Mouse (Mus musculus): ENCODE data around the gene Coro1b. TPM values are rescaled to one million over a fixed set of nuclear protein-coding genes. Genes with fewer than 3 reads are reported as not detected.

Gene Coro1b
- polyA plus RNA-seq, 1 experiment from 2014 or later, result 134 TPM

DNA sequence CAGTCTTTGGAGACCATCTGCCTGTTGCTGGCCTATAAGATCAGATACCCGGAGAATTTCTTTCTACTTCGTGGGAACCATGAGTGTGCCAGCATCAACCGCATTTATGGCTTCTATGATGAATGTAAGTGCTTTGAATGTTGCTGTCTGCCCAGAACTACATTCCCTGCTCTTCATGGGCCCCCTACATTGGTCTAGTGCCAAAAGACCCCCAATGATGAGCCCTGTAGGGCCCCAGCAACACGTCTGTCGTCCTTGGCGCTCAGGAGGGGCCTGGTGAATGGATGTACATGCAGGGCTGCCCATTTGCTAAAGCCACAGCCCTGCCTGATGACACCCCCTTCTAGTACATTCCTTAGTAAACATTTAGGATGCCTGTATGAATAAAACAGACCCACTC is 44.7 kb downstream of the Coro1b start:
- ATAC-seq (replicated peaks; ENCODE audit: extremely low read depth, insufficient read depth, low FRiP score), result no peak
- H3K4me3 ChIP-seq (ENCODE audit: low read length), result peak overlapping the region; percentile 95
- no peaks in the 10 kb centered on the region for H3K27me3 ChIP-seq (ENCODE audit: control insufficient read depth, insufficient read depth, low read length)
- 48% methylated on average over 6 of the region's 6 CpGs for WGBS
- H3K9ac ChIP-seq (ENCODE audit: low read length), result peak overlapping the region; percentile 99
- H3K9me3 ChIP-seq (replicated peaks; ENCODE audit: control insufficient read depth, low read length), result no peaks in the 10 kb centered on the region
- H3K4me2 ChIP-seq (ENCODE audit: low read depth, low read length), result peak overlapping the region; percentile 98
- H3K36me3 ChIP-seq (ENCODE audit: control insufficient read depth, insufficient read depth), result peaks cover 34% of the 10 kb centered on the region
- peak overlapping the region; percentile 96 for H3K27ac ChIP-seq (ENCODE audit: low read length)
- peaks cover 27% of the 10 kb centered on the region for H3K4me1 ChIP-seq (ENCODE audit: control insufficient read depth, insufficient read depth, low read length)

DNA sequence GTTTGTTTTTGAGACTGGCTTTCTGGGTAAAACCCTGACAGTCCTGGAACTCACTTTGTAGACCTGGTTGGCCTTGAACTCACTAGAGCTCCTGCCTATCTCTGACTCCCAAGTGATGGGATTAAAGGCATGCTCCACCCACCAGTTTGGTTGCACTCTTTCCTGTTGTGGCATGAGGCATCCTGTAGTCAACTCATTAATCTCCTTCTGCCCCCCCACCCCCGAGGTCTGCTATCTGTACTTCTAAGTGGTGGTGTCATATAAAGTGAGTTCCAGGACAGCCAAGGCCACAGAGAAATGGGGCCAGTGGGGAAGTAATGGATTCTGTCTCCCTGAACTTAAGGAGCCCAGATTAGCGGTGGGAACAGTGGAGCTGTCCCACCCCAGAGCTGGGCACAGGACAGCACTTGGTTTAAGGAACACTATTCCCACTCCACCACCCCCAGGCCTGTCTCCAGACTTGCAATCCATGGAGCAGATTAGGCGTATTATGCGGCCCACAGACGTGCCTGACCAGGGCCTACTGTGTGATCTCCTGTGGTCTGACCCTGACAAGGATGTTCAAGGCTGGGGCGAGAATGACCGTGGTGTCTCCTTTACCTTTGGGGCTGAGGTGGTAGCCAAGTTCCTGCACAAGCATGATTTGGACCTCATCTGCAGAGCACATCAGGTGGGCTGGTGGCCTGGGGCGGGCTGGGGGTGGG is 45.8 kb downstream of the Coro1b start:
- Histone ChIP-seq H3K4me3 (ENCODE audit: low read length) (no peak overlapping the region), H3K4me1 (ENCODE audit: control insufficient read depth, insufficient read depth, low read length) (peaks cover 27% of the 10 kb centered on the region), H3K4me2 (ENCODE audit: low read depth, low read length) (no peak overlapping the region), H3K9ac (ENCODE audit: low read length) (no peak overlapping the region), H3K27ac (ENCODE audit: low read length) (no peak overlapping the region), H3K36me3 (ENCODE audit: control insufficient read depth, insufficient read depth) (peaks cover 34% of the 10 kb centered on the region), H3K9me3 (replicated peaks; ENCODE audit: control insufficient read depth, low read length) (no peaks in the 10 kb centered on the region), H3K27me3 (ENCODE audit: control insufficient read depth, insufficient read depth, low read length) (no peaks in the 10 kb centered on the region)
- WGBS, result 76% methylated on average over 8 of the region's 8 CpGs
- ATAC-seq (replicated peaks; ENCODE audit: extremely low read depth, insufficient read depth, low FRiP score), result no peak

DNA sequence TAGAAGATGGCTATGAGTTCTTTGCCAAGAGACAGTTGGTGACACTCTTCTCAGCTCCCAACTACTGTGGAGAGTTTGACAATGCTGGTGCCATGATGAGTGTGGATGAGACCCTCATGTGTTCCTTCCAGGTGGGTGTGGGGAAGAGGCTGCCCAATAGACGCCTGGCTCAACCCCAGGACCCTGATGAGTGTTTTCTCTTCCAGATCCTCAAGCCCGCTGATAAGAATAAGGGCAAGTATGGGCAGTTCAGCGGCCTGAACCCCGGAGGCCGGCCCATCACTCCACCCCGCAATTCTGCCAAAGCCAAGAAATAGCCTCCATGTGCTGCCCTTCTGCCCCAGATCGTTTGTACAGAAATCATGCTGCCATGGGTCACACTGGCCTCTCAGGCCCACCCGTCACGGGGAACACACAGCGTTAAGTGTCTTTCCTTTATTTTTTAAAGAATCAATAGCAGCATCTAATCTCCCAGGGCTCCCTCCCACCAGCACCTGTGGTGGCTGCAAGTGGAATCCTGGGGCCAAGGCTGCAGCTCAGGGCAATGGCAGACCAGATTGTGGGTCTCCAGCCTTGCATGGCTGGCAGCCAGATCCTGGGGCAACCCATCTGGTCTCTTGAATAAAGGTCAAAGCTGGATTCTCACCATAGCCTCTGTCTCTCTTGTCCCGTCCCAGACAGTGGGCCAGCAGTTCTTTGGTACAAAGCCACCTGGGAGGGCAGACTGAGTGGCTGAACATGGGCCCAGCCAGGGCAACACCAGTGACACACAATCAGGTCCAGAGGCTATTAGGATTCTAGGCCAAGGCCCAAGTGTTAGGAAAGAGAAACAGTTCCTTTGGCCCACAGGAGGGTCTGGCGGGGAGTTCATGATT is 46.6 kb downstream of the Coro1b start:
- Histone ChIP-seq H3K27ac (ENCODE audit: low read length) (no peak overlapping the region), H3K36me3 (ENCODE audit: control insufficient read depth, insufficient read depth) (peaks cover 38% of the 10 kb centered on the region), H3K4me1 (ENCODE audit: control insufficient read depth, insufficient read depth, low read length) (peaks cover 28% of the 10 kb centered on the region), H3K27me3 (ENCODE audit: control insufficient read depth, insufficient read depth, low read length) (no peaks in the 10 kb centered on the region), H3K4me3 (ENCODE audit: low read length) (no peak overlapping the region), H3K4me2 (ENCODE audit: low read depth, low read length) (no peak overlapping the region), H3K9ac (ENCODE audit: low read length) (no peak overlapping the region), H3K9me3 (replicated peaks; ENCODE audit: control insufficient read depth, low read length) (no peaks in the 10 kb centered on the region)
- no peak for ATAC-seq (replicated peaks; ENCODE audit: extremely low read depth, insufficient read depth, low FRiP score)
- WGBS, result 73% methylated on average over 12 of the region's 12 CpGs

DNA sequence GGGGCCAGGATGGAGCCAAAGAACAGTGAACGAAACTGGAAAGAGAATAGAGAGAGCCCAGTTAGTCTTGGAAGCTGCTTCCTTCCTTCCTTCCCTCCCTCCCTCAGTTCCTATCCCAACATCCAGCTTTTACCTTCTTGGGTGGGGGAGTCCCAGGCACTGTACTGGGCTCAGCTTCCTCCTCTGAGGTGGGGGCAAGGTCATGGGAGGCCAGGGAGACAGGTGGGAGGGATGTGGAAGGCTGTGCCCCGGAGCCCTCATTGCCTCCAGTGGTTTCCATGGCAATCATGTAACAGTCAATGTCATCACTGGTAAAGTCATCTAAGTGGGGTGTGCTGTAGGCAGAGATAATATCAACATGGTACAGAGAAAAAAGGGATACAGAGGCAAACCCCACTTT is 47.6 kb downstream of the Coro1b start:
- H3K27me3 ChIP-seq (ENCODE audit: control insufficient read depth, insufficient read depth, low read length), result no peaks in the 10 kb centered on the region
- peaks cover 39% of the 10 kb centered on the region for H3K36me3 ChIP-seq (ENCODE audit: control insufficient read depth, insufficient read depth)
- H3K4me2 ChIP-seq (ENCODE audit: low read depth, low read length), result no peak overlapping the region
- peaks cover 38% of the 10 kb centered on the region for H3K4me1 ChIP-seq (ENCODE audit: control insufficient read depth, insufficient read depth, low read length)
- H3K27ac ChIP-seq (ENCODE audit: low read length), result no peak overlapping the region
- H3K9ac ChIP-seq (ENCODE audit: low read length), result no peak overlapping the region
- no peak overlapping the region for H3K4me3 ChIP-seq (ENCODE audit: low read length)
- 56% methylated on average over 2 of the region's 2 CpGs for WGBS
- no peak for ATAC-seq (replicated peaks; ENCODE audit: extremely low read depth, insufficient read depth, low FRiP score)
- no peaks in the 10 kb centered on the region for H3K9me3 ChIP-seq (replicated peaks; ENCODE audit: control insufficient read depth, low read length)

DNA sequence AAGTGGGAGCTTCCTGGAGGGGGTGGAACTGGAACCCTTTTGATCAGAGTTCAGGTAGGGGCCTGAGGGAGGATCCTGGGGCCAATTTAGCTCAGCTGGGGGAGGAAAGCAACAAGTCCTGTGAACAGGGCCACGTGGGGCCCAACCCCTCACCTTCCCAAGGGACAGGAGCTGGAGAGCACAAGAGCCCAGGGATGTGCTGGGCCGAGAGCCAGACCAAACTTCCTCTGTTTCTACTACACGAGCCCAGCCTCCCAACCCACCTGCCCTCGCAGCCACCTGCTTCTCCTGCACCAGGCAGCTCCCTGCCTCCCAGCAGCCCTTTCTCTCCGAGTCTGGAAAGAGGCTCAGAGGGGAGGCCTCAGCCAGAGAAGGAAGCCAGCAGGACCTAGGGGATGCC is 48.1 kb downstream of the Coro1b start:
- no peak overlapping the region for H3K4me2 ChIP-seq (ENCODE audit: low read depth, low read length)
- peaks cover 33% of the 10 kb centered on the region for H3K4me1 ChIP-seq (ENCODE audit: control insufficient read depth, insufficient read depth, low read length)
- H3K36me3 ChIP-seq (ENCODE audit: control insufficient read depth, insufficient read depth), result peaks cover 39% of the 10 kb centered on the region
- 37% methylated on average over 5 of the region's 5 CpGs for WGBS
- no peak for ATAC-seq (replicated peaks; ENCODE audit: extremely low read depth, insufficient read depth, low FRiP score)
- no peak overlapping the region for H3K4me3 ChIP-seq (ENCODE audit: low read length)
- H3K27ac ChIP-seq (ENCODE audit: low read length), result no peak overlapping the region
- H3K27me3 ChIP-seq (ENCODE audit: control insufficient read depth, insufficient read depth, low read length), result no peaks in the 10 kb centered on the region
- H3K9ac ChIP-seq (ENCODE audit: low read length), result no peak overlapping the region
- no peaks in the 10 kb centered on the region for H3K9me3 ChIP-seq (replicated peaks; ENCODE audit: control insufficient read depth, low read length)

DNA sequence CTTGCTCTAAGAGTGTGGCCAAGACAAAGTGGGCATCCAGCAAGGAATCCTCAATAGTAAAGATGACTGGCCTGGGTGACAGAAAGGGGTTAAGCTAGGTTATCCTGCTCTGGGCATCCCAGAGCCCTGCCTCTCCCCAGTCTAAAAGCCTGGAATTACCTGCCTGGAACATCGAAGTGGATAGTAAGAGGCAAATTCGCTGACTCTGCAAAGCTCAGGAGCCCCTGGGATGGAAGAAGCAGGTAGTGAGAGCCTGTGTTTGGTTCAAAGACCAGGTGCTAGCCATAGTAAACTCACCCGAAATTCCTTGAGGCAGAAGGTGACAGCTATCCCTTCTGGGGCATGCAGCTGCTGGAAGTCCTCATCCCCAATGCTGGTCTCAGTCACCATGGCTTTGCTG is 48.8 kb downstream of the Coro1b start:
- WGBS, result 70% methylated on average over 3 of the region's 3 CpGs
- Histone ChIP-seq H3K4me1 (ENCODE audit: control insufficient read depth, insufficient read depth, low read length) (peaks cover 36% of the 10 kb centered on the region), H3K9me3 (replicated peaks; ENCODE audit: control insufficient read depth, low read length) (no peaks in the 10 kb centered on the region), H3K27me3 (ENCODE audit: control insufficient read depth, insufficient read depth, low read length) (no peaks in the 10 kb centered on the region), H3K9ac (ENCODE audit: low read length) (no peak overlapping the region), H3K4me2 (ENCODE audit: low read depth, low read length) (no peak overlapping the region), H3K27ac (ENCODE audit: low read length) (no peak overlapping the region), H3K36me3 (ENCODE audit: control insufficient read depth, insufficient read depth) (peaks cover 39% of the 10 kb centered on the region), H3K4me3 (ENCODE audit: low read length) (no peak overlapping the region)
- ATAC-seq (replicated peaks; ENCODE audit: extremely low read depth, insufficient read depth, low FRiP score), result no peak

DNA sequence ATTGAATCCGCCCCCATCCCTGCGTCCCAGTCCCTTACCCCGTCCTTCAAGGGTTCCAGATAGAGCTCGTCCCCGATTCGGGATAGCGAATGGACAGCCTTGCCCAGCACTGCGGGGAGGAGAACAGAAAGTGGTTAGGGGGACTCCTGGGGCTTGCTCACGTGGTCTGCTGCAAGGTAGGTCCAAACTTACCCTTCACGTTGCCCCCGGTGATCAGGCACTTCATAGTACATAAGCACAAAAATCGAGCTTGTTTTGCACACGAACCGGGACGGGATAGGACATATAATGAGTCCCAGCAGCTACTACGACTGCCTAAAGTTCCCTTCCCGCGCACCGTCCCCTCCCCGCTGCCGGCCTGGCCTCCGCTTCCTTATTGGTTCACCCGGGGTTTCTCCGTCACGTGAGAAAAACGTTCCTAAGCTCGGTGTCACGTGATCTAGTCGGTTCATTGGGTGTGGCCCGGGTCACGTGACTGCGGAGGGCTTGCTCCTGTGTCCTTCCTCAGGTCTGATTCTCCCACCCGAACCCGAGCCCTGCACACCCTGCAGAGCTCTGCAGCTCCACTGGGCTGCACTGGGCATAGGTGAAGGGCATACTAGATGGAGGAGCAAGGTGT is 53.0 kb downstream of the Coro1b start, which contains the start of gene Rad9a:
Gene Rad9a, minus strand, starts transcription at position 372 of the 619 bp plus-strand sequence.
- Histone ChIP-seq H3K4me3 (ENCODE audit: low read length) (peak within 1 kb of the TSS; percentile 82), H3K27me3 (ENCODE audit: control insufficient read depth, insufficient read depth, low read length) (peaks cover 5% of the 10 kb centered on the region; the same call in 1 of the 2 replicates), H3K9ac (ENCODE audit: low read length) (peak within 1 kb of the TSS; percentile 86), H3K4me1 (ENCODE audit: control insufficient read depth, insufficient read depth, low read length) (peaks cover 24% of the 10 kb centered on the region), H3K9me3 (replicated peaks; ENCODE audit: control insufficient read depth, low read length) (no peaks in the 10 kb centered on the region), H3K4me2 (ENCODE audit: low read depth, low read length) (peak within 1 kb of the TSS; percentile 84), H3K27ac (ENCODE audit: low read length) (peak within 1 kb of the TSS; percentile 73), H3K36me3 (ENCODE audit: control insufficient read depth, insufficient read depth) (peaks cover 8% of the 10 kb centered on the region; the same call in 1 of the 2 replicates)
- WGBS, result under 1% methylated on average over 34 of the region's 34 CpGs
- ATAC-seq (replicated peaks; ENCODE audit: extremely low read depth, insufficient read depth, low FRiP score), result peak; percentile 80

DNA sequence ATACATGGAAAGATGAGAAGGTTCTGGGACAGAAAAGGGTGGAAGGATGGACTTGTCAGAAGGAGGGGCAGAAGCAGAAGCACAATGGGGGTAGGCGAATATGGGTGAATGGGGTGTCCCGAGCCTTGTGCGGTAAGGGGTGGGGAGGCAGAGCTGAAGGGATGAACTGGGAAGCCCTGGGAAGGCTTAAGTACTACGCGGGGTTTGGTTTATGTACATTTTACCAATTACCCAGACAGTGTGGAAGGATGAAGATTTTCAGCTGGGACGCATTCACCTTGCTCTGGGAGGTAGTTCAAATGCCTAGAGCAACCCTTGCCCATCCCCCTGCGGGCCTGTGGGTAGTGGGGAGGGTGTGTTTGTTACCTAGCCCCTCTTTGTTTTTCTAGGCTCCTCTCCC is 53.7 kb downstream of the Coro1b start:
- H3K9me3 ChIP-seq (replicated peaks; ENCODE audit: control insufficient read depth, low read length), result no peaks in the 10 kb centered on the region
- peak overlapping the region; percentile 73 for H3K27ac ChIP-seq (ENCODE audit: low read length)
- H3K27me3 ChIP-seq (ENCODE audit: control insufficient read depth, insufficient read depth, low read length), result peaks cover 5% of the 10 kb centered on the region; the same call in 1 of the 2 replicates
- 33% methylated on average over 7 of the region's 7 CpGs for WGBS
- 0 out of 2 replicates have a peak, but pooled peaks cover 8% of the 10 kb centered on the region for H3K36me3 ChIP-seq (ENCODE audit: control insufficient read depth, insufficient read depth)
- peaks cover 24% of the 10 kb centered on the region for H3K4me1 ChIP-seq (ENCODE audit: control insufficient read depth, insufficient read depth, low read length)
- peak overlapping the region; percentile 82 for H3K4me3 ChIP-seq (ENCODE audit: low read length)
- H3K4me2 ChIP-seq (ENCODE audit: low read depth, low read length), result peak overlapping the region; percentile 84
- H3K9ac ChIP-seq (ENCODE audit: low read length), result peak overlapping the region; percentile 86
- ATAC-seq (replicated peaks; ENCODE audit: extremely low read depth, insufficient read depth, low FRiP score), result no peak

Measured in heart, embryonic 16.5 days (tissue).